Mouse (Mus musculus) skeletal muscle tissue, adult 2 months (tissue): ENCODE data around the gene Ppef2.

Source experiments
- DNase-seq: peaks from one replicate; pipeline ENCODE4 v3.0.0-alpha.2; 2012; ENCODE audit warnings: low read depth, low spot score

Ppef2 gene

GRCm38 (mm10) chr5:92256218-92256617 is at the start of gene Ppef2:
Ppef2 (minus strand) TSS chr5:92256278.
- no peak for DNase-seq

- DNase-seq = no peak
Observed at GRCm38 (mm10) chr5:92304291-92304690, 48.2 kb upstream of the Ppef2 start.

- no peak for DNase-seq
Observed at GRCm38 (mm10) chr5:92302149-92302840, 46.2 kb upstream of the Ppef2 start.

- no peak for DNase-seq
Observed at GRCm38 (mm10) chr5:92294525-92294924, 38.4 kb upstream of the Ppef2 start.

- DNase-seq = no peak
Observed at GRCm38 (mm10) chr5:92291652-92292414, 35.8 kb upstream of the Ppef2 start.

GRCm38 (mm10) chr5:92287840-92288239 is 31.8 kb upstream of the Ppef2 start:
- no peak for DNase-seq

GRCm38 (mm10) chr5:92283107-92283506 is 27.0 kb upstream of the Ppef2 start:
- no peak for DNase-seq

GRCm38 (mm10) chr5:92282571-92282970 is 26.5 kb upstream of the Ppef2 start:
- DNase-seq = peak; percentile 31

- peak; percentile 60 for DNase-seq
Observed at GRCm38 (mm10) chr5:92278942-92279537, 23.0 kb upstream of the Ppef2 start.

- peak; percentile 84 for DNase-seq
Observed at GRCm38 (mm10) chr5:92277437-92278394, 21.6 kb upstream of the Ppef2 start, which contains the start of gene Naaa. Naaa (minus strand) TSS chr5:92278170.

GRCm38 (mm10) chr5:92270496-92270895 is 14.4 kb upstream of the Ppef2 start:
- DNase-seq = no peak

GRCm38 (mm10) chr5:92263761-92264359 is 7.8 kb upstream of the Ppef2 start:
- DNase-seq = no peak

- no peak for DNase-seq
Observed at GRCm38 (mm10) chr5:92262646-92263045, 6.6 kb upstream of the Ppef2 start.

- DNase-seq = no peak
Observed at GRCm38 (mm10) chr5:92254476-92254875, 1.6 kb downstream of the Ppef2 start.

GRCm38 (mm10) chr5:92252797-92253343 is 3.2 kb downstream of the Ppef2 start:
- no peak for DNase-seq

- DNase-seq = no peak
Observed at GRCm38 (mm10) chr5:92252031-92252430, 4.0 kb downstream of the Ppef2 start.

- DNase-seq = no peak
Observed at GRCm38 (mm10) chr5:92248614-92249013, 7.5 kb downstream of the Ppef2 start.

- peak; percentile 8 for DNase-seq
Observed at GRCm38 (mm10) chr5:92245483-92245882, 10.6 kb downstream of the Ppef2 start.

GRCm38 (mm10) chr5:92244900-92245299 is 11.2 kb downstream of the Ppef2 start:
- DNase-seq = no peak

- no peak for DNase-seq
Observed at GRCm38 (mm10) chr5:92240769-92241168, 15.3 kb downstream of the Ppef2 start.
